Mouse (Mus musculus) heart, postnatal 0 days (tissue): ENCODE results near the gene Relb.

ENCODE experiments used
- CTCF ChIP-seq: IDR thresholded peaks from 2 replicates; pipeline ENCODE4 v1.5.1; 2016; ENCODE audit warnings: antibody characterized with exemption, control low read depth, low read depth
- EP300 ChIP-seq: IDR thresholded peaks from 2 replicates; pipeline ENCODE4 v1.6.1; 2016; ENCODE audit warnings: antibody characterized with exemption, low read depth

- TF ChIP-seq CTCF (no peak), EP300 (no peak)
These were observed 490 bp downstream of the Relb start for GRCm38 (mm10) chr7:19628536-19629360.
